Mouse (Mus musculus) thymus, postnatal 25 days (tissue): ENCODE data around the gene Zfp566.
A peak's percentile ranks its signal among the peaks of the same experiment; 100 is the strongest.

ENCODE experiments used
- DNase-seq: peaks from one replicate; pipeline ENCODE4 v3.0.0; 2022

Zfp566 gene

GRCm38 (mm10) chr7:30050882-30051548, 39.3 kb downstream of the Zfp566 start, which contains the start of gene Zfp14:
Gene Zfp14, minus strand, starts transcription at chr7:30051380.
- peak; percentile 90 for DNase-seq

GRCm38 (mm10) chr7:30048126-30048525, 42.2 kb downstream of the Zfp566 start:
- DNase-seq = no peak

- DNase-seq = no peak
Measured at GRCm38 (mm10) chr7:30044354-30044753, 46.0 kb downstream of the Zfp566 start.

GRCm38 (mm10) chr7:30034331-30034730, 56.0 kb downstream of the Zfp566 start:
- DNase-seq = no peak

GRCm38 (mm10) chr7:30031379-30031778, 58.9 kb downstream of the Zfp566 start:
- DNase-seq = no peak

- no peak for DNase-seq
Measured at GRCm38 (mm10) chr7:30030677-30031076, 59.6 kb downstream of the Zfp566 start.

GRCm38 (mm10) chr7:30028572-30028971, 61.8 kb downstream of the Zfp566 start:
- DNase-seq = no peak
